Mouse (Mus musculus) lung, adult 2 months (tissue): ENCODE measurements around the gene Tdrd6. TPM values are rescaled to one million over a fixed set of nuclear protein-coding genes. Genes with fewer than 3 reads are reported as not detected.

Source experiments
- DNase-seq: peaks from one replicate; pipeline ENCODE4 v3.0.0; 2022
- H3K4me1 ChIP-seq: fragments of 200-500 bp; 2 replicates; pipeline ENCODE4 v1.6.1; 2011; ENCODE audit warnings: low read length; ENCODE audit not compliant: control insufficient read depth, insufficient read depth
- H3K4me3 ChIP-seq: fragments of 200-500 bp; replicated peaks from 2 replicates; pipeline ENCODE3; 2011; ENCODE audit warnings: low read depth, mild to moderate bottlenecking, control low read depth, low read length; ENCODE audit errors: extremely low read depth
- CTCF ChIP-seq: fragments of 200-500 bp; IDR thresholded peaks from 2 replicates; pipeline ENCODE4 v1.5.1; 2011; ENCODE audit warnings: mild to moderate bottlenecking, low read length, control low read depth; ENCODE audit not compliant: insufficient read depth
- POLR2A ChIP-seq: fragments of 200-500 bp; IDR thresholded peaks from 2 replicates; pipeline ENCODE4 v1.6.1; 2011; ENCODE audit warnings: low read depth, mild to moderate bottlenecking, control low read depth, low read length, borderline replicate concordance; ENCODE audit errors: extremely low read depth
- WGBS: fragments of 180-500 bp; shearing (Covaris S2); methylation state at CpG from one replicate; pipeline ENCODE4 v1.1.7; 2018; 5-methylcytosine and 5-hydroxymethylcytosine counted together
- polyA plus RNA-seq: library from polyadenylated mRNA; depleted of rRNA; stranded (reverse); fragments of >200 nt; gene quantifications from 2 replicates; pipeline ENCODE4 v1.2.3, GENCODE M21; 2012

Tdrd6 gene
- polyA plus RNA-seq, 1 experiment = 0.13 TPM

GRCm38 (mm10) chr17:43651314-43652046 lies 21.4 kb upstream of the Tdrd6 start:
- no peak for TF ChIP-seq POLR2A
- no peak for TF ChIP-seq CTCF
- 75% methylated on average over 14 of the region's 14 CpGs for WGBS
- no peaks in the 10 kb centered on the region for H3K4me1 ChIP-seq
- DNase-seq = no peak
- H3K4me3 ChIP-seq = no peak overlapping the region

- TF ChIP-seq CTCF = 0 out of 2 replicates have a peak, but pooled peaks have one; percentile 18
- no peak for TF ChIP-seq POLR2A
- no peaks in the 10 kb centered on the region for H3K4me1 ChIP-seq
- H3K4me3 ChIP-seq = no peak overlapping the region
- 82% methylated on average over 10 of the region's 10 CpGs for WGBS
- DNase-seq = no peak
These were observed 19.7 kb upstream of the Tdrd6 start for GRCm38 (mm10) chr17:43649641-43650436.

- no peak for TF ChIP-seq CTCF
- TF ChIP-seq POLR2A = no peak
- Histone ChIP-seq H3K4me1 (no peaks in the 10 kb centered on the region; the same call in 1 of the 2 replicates), H3K4me3 (no peak overlapping the region)
- WGBS = 52% methylated on average over 5 of the region's 5 CpGs
- DNase-seq = no peak
These were observed 16.8 kb upstream of the Tdrd6 start for GRCm38 (mm10) chr17:43646925-43647324.

GRCm38 (mm10) chr17:43645136-43645535 lies 15.0 kb upstream of the Tdrd6 start:
- Histone ChIP-seq H3K4me1 (no peaks in the 10 kb centered on the region; the same call in 1 of the 2 replicates), H3K4me3 (no peak overlapping the region)
- TF ChIP-seq POLR2A (no peak), CTCF (no peak)
- 79% methylated on average over 3 of the region's 3 CpGs for WGBS
- no peak for DNase-seq

GRCm38 (mm10) chr17:43644375-43644774 lies 14.3 kb upstream of the Tdrd6 start:
- peak; percentile 11 for DNase-seq
- WGBS = 46% methylated on average over 7 of the region's 7 CpGs

GRCm38 (mm10) chr17:43643191-43643590 lies 13.1 kb upstream of the Tdrd6 start:
- no peak for TF ChIP-seq POLR2A
- TF ChIP-seq CTCF = no peak
- WGBS = 79% methylated on average over 7 of the region's 7 CpGs
- no peaks in the 10 kb centered on the region; the same call in 1 of the 2 replicates for H3K4me1 ChIP-seq

More at GRCm38 (mm10) chr17:43644375-43644774, 14.3 kb upstream of the Tdrd6 start:
- H3K4me1 ChIP-seq = no peaks in the 10 kb centered on the region; the same call in 1 of the 2 replicates
- TF ChIP-seq POLR2A = no peak
- no peak for TF ChIP-seq CTCF
- no peak overlapping the region for H3K4me3 ChIP-seq

DNA sequence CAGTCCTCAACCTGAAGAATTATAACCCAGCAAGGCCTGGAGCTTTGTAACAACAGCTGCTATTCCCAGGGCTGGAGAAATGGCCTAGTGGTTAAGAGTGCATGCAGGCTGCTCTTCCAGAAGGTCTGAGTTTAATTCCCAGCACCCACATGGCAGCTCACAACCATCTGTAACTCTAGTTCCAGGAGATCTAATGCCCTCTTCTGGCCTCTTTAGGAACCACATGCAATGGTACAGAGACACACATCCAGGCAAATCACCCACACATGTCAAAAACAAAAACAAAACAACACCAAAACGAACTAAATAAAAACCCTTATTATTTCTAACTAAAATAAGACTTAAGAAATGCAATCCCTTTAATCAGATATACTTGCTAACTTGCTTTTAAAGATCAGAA lies 10.7 kb upstream of the Tdrd6 start:
- no peaks in the 10 kb centered on the region; the same call in 1 of the 2 replicates for H3K4me1 ChIP-seq
- H3K4me3 ChIP-seq = no peak overlapping the region
- TF ChIP-seq POLR2A = no peak
- TF ChIP-seq CTCF = no peak
- no peak for DNase-seq
- WGBS = 67% methylated on average over 1 of the region's 1 CpGs

More at GRCm38 (mm10) chr17:43643191-43643590, 13.1 kb upstream of the Tdrd6 start:
- H3K4me3 ChIP-seq = no peak overlapping the region
- no peak for DNase-seq

DNA sequence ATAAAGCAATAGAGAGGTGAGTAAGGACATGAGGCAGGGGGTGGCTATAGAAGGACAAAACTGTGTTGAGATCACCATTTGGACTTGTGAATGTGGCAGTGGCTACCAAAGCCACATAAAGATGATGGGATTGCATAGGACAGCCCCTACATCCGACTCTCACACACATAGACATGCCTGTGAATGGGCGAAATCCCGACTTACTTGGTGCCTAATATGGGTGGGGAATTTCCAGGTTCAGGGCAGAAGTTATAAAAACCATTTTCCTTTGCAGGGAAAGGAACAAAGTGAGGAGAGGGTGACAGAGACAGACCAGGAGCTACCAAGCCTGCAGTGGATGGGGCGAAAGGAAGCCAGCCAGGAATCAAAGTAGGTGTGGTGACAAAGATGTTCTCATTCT lies 7.0 kb upstream of the Tdrd6 start:
- WGBS = 93% methylated on average over 4 of the region's 4 CpGs
- Histone ChIP-seq H3K4me1 (no peaks in the 10 kb centered on the region), H3K4me3 (no peak overlapping the region)
- no peak for DNase-seq
- no peak for TF ChIP-seq POLR2A

GRCm38 (mm10) chr17:43630427-43630760 lies 295 bp upstream of the Tdrd6 start:
- no peak for DNase-seq
- H3K4me3 ChIP-seq = no peak overlapping the region
- TF ChIP-seq POLR2A = no peak
- no peak for TF ChIP-seq CTCF
- H3K4me1 ChIP-seq = no peaks in the 10 kb centered on the region
- 54% methylated on average over 13 of the region's 13 CpGs for WGBS

GRCm38 (mm10) chr17:43629026-43629495 lies 1.0 kb downstream of the Tdrd6 start:
- TF ChIP-seq POLR2A (no peak), CTCF (no peak)
- DNase-seq = no peak
- Histone ChIP-seq H3K4me3 (no peak overlapping the region), H3K4me1 (no peaks in the 10 kb centered on the region)
- 27% methylated on average over 24 of the region's 24 CpGs for WGBS
